Mouse (Mus musculus) limb, embryonic 12.5 days (tissue): Measurements from ENCODE around the gene Phpt1. TPM values are rescaled to one million over a fixed set of nuclear protein-coding genes. Genes with fewer than 3 reads are reported as not detected.

Experiments
- ATAC-seq: fragments of 200-750 bp; cut with Nextera tagmentation; 2 replicates; pipeline ENCODE4 v1.8.0; 2017; ENCODE audit warnings: low read depth, moderate TSS enrichment; ENCODE audit not compliant: insufficient number of reproducible peaks, insufficient read depth, low FRiP score, low TSS enrichment
- H3K27ac ChIP-seq: fragments of 300-500 bp; sonication (generic); 2 replicates; pipeline ENCODE4 v1.5.1; 2016; ENCODE audit warnings: mild to moderate bottlenecking, moderate library complexity
- H3K27me3 ChIP-seq: fragments of 300-500 bp; sonication (generic); 2 replicates; pipeline ENCODE4 v1.6.1; 2016; ENCODE audit warnings: mild to moderate bottlenecking, moderate library complexity
- H3K36me3 ChIP-seq: fragments of 300-500 bp; sonication (generic); 2 replicates; pipeline ENCODE4 v1.6.1; 2016; ENCODE audit warnings: mild to moderate bottlenecking, moderate library complexity
- H3K4me1 ChIP-seq: fragments of 300-500 bp; sonication (generic); replicated peaks from 2 replicates; pipeline ENCODE4 v1.6.1; 2016
- H3K4me2 ChIP-seq: fragments of 300-500 bp; sonication (generic); 2 replicates; pipeline ENCODE4 v1.6.1; 2016; ENCODE audit warnings: mild to moderate bottlenecking, moderate library complexity
- H3K4me3 ChIP-seq: fragments of 300-500 bp; sonication (generic); replicated peaks from 2 replicates; pipeline ENCODE4 v1.5.1; 2016; ENCODE audit warnings: mild to moderate bottlenecking
- H3K9ac ChIP-seq: fragments of 300-500 bp; sonication (generic); replicated peaks from 2 replicates; pipeline ENCODE4 v1.6.1; 2016; ENCODE audit warnings: mild to moderate bottlenecking, moderate library complexity
- H3K9me3 ChIP-seq: fragments of 300-500 bp; sonication (generic); 2 replicates; pipeline ENCODE4 v1.6.1; 2016; ENCODE audit warnings: mild to moderate bottlenecking, moderate library complexity
- WGBS: fragments of 180-500 bp; shearing (Covaris S2); methylation state at CpG from one replicate; pipeline ENCODE4 v1.1.7; 2016; 5-methylcytosine and 5-hydroxymethylcytosine counted together
- polyA plus RNA-seq: library from polyadenylated mRNA; unstranded; fragments of >200 nt; fragmentation: Nextera tagmentation; extraction: Ambion mirVana; gene quantifications from 2 replicates; pipeline ENCODE4 v1.2.1, GENCODE M21; 2016

Phpt1 gene
- polyA plus RNA-seq, 1 experiment from 2014 or later: 183 TPM

DNA sequence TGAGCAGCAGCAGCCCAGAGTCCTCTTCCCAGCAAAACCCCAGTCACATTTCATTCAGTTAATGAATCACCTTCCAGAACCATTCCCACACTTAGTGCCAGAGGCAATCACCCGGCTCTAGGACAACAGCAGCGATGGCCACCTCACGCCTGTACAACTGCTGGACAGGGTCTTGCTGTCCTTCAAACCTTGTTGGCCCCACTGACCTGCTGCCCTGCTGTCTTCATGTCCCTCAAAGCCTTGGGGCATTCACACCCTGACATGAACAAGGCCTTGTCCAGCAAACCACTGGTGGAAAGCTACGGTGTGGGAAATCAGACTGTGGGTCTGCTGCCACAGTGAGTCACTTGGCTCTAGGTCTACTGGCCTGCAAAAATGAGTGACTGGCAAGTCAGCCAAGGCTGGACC, 34.5 kb downstream of the Phpt1 start:
- Histone ChIP-seq H3K27me3 (no peaks in the 10 kb centered on the region), H3K27ac (no peak overlapping the region), H3K9me3 (no peaks in the 10 kb centered on the region), H3K4me3 (no peak overlapping the region), H3K4me1 (peaks cover 16% of the 10 kb centered on the region), H3K9ac (no peak overlapping the region), H3K36me3 (peaks cover 44% of the 10 kb centered on the region), H3K4me2 (no peak overlapping the region)
- 95% methylated on average over 4 of the region's 4 CpGs for WGBS
- no peak for ATAC-seq

- Histone ChIP-seq H3K4me2 (no peak overlapping the region), H3K36me3 (peaks cover 69% of the 10 kb centered on the region), H3K4me3 (no peak overlapping the region), H3K4me1 (peaks cover under 1% of the 10 kb centered on the region), H3K27ac (no peak overlapping the region), H3K9ac (no peak overlapping the region), H3K27me3 (no peaks in the 10 kb centered on the region), H3K9me3 (no peaks in the 10 kb centered on the region)
- 90% methylated on average over 8 of the region's 8 CpGs for WGBS
- ATAC-seq: no peak
These were observed 38.5 kb downstream of the Phpt1 start for GRCm38 (mm10) chr2:25536531-25536930.

- Histone ChIP-seq H3K4me2 (no peak overlapping the region), H3K4me3 (no peak overlapping the region), H3K9ac (no peak overlapping the region), H3K27me3 (no peaks in the 10 kb centered on the region), H3K36me3 (peaks cover 84% of the 10 kb centered on the region), H3K4me1 (no peaks in the 10 kb centered on the region), H3K27ac (no peak overlapping the region), H3K9me3 (no peaks in the 10 kb centered on the region)
- 93% methylated on average over 2 of the region's 2 CpGs for WGBS
- no peak for ATAC-seq
These were observed 40.2 kb downstream of the Phpt1 start for GRCm38 (mm10) chr2:25534866-25535182.

DNA sequence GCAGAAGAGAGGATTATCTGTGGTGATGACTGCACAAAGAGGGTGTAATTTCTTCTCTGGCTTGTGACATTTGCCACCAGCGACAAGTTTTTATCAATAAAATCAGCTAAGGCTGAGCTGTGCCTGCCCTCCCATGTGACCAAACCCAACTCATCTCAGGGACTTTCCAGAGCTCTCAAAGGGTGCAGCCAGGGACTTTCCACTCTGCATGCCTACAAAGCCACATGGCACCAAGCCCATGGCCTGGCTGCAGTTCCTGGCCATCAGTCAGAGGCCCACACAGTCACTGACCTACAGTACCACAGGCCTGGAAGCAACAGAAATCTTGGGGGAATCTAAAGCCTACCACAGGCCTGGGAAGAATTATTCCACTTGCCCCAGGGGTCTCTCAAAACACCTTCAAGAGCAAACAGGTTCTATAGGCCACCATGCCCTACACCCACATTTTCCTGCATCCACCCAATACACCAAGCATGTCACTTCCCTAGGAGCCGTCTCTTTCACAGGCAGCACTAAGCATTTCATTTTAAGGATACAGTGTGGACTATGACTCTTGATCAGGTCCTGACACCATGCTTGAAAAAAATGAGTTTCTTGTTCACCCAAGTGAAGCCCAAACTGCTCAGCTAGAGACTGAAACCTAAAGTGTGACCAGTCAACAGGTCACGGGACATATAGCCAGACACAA, 40.7 kb downstream of the Phpt1 start:
- H3K4me1 ChIP-seq: no peaks in the 10 kb centered on the region
- H3K4me2 ChIP-seq: no peak overlapping the region
- H3K36me3 ChIP-seq: peaks cover 84% of the 10 kb centered on the region
- no peaks in the 10 kb centered on the region for H3K9me3 ChIP-seq
- no peaks in the 10 kb centered on the region for H3K27me3 ChIP-seq
- no peak overlapping the region for H3K27ac ChIP-seq
- no peak overlapping the region for H3K9ac ChIP-seq
- WGBS: 92% methylated on average over 3 of the region's 3 CpGs
- no peak overlapping the region for H3K4me3 ChIP-seq
- ATAC-seq: no peak

DNA sequence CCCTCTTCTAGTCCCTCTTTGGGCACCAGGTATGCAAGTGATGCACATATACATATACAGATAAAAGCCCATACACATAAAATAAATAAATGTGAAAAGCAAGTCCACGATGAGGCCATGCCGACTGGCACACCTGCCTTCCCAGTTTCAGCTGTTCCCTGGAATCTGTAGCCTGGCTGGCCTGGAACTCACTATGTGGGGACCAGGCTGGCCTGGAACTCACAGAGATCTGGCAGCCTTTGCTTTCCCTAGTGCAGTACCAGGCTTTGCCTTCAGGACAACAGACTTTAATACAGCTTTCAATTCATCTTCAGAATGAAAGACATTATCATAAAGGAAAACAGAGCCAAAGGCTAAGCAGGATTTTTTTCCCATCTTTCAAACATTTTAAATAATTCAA, 41.3 kb downstream of the Phpt1 start:
- no peak for ATAC-seq
- Histone ChIP-seq H3K9ac (no peak overlapping the region), H3K9me3 (no peaks in the 10 kb centered on the region)

DNA sequence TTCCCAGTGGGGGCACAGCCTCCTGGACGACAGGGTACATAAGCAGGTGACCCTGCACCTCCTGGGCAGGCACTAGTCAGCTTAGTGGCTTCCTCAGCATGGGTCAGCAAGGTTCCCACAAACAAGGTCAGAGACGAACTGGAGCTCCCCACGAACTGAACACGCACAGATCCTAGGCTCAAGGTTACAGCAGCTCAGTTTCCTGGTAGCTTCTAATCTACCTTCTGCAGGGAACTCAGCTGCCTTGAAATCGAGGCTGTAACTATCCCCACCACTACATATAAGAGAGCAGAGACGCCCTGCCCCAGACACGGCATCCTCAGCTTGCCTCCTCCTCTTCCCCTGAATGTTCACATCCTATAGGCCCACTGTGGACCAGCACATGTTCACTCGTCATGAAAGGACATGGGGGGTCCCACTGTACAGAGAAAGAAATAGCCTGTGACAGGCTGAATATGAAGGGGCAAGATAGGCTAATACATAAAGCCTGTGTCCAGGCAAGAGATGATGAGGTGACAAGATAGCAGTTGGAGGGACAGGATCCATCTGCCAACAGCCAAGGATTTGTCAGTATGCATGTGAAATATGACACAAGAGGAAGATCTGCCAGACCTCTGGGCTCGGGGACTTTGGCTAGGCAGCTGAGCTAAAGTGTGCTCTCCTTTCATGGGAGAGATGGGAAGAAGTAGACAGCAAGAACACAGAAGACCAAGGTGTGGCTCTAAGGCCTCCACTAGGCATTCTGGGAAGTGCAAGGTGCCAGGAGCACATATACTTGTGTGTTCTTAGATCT, 48.3 kb downstream of the Phpt1 start:
- no peak overlapping the region for H3K9ac ChIP-seq
- no peaks in the 10 kb centered on the region for H3K9me3 ChIP-seq
- no peak overlapping the region for H3K4me2 ChIP-seq
- H3K4me1 ChIP-seq: no peaks in the 10 kb centered on the region
- no peak for ATAC-seq
- H3K27ac ChIP-seq: no peak overlapping the region
- peaks cover 98% of the 10 kb centered on the region for H3K36me3 ChIP-seq
- H3K27me3 ChIP-seq: no peaks in the 10 kb centered on the region
- WGBS: 87% methylated on average over 9 of the region's 9 CpGs
- no peak overlapping the region for H3K4me3 ChIP-seq

More for the DNA sequence above, 41.3 kb downstream of the Phpt1 start:
- no peaks in the 10 kb centered on the region for H3K4me1 ChIP-seq
- H3K27me3 ChIP-seq: no peaks in the 10 kb centered on the region
- no peak overlapping the region for H3K4me2 ChIP-seq
- H3K4me3 ChIP-seq: no peak overlapping the region
- no peak overlapping the region for H3K27ac ChIP-seq
- 94% methylated on average over 2 of the region's 2 CpGs for WGBS
- peaks cover 88% of the 10 kb centered on the region for H3K36me3 ChIP-seq

Other genes with a start within 250 kb of the Phpt1 start
- 57.2 and 58.9 TPM in 2 replicates for gene Man1b1, start 242.9 kb downstream of the Phpt1 start, polyA plus RNA-seq
- gene Dpp7, start 218.9 kb downstream of the Phpt1 start, polyA plus RNA-seq: 19.7 and 21.8 TPM in 2 replicates
- 7.2 and 7.8 TPM in 2 replicates for gene Uap1l1, start 209.5 kb downstream of the Phpt1 start, polyA plus RNA-seq
- gene Sapcd2, start 202.9 kb downstream of the Phpt1 start, polyA plus RNA-seq: 63.4 and 69.0 TPM in 2 replicates
- gene Entpd2, start 179.3 kb downstream of the Phpt1 start, polyA plus RNA-seq: 0.15 and 0.31 TPM in 2 replicates
- 10.9 and 12.6 TPM in 2 replicates for gene Npdc1, start 175.9 kb downstream of the Phpt1 start, polyA plus RNA-seq
- not detected in 2 replicates for gene Fut7, start 152.0 kb downstream of the Phpt1 start, polyA plus RNA-seq
- gene Abca2, start 146.5 kb downstream of the Phpt1 start, polyA plus RNA-seq: 3.5 and 5.3 TPM in 2 replicates
- gene Clic3, start 118.4 kb downstream of the Phpt1 start, polyA plus RNA-seq: 0.68 and 1.0 TPM in 2 replicates
- gene Paxx, start 114.1 kb downstream of the Phpt1 start, polyA plus RNA-seq: 23.2 and 23.6 TPM in 2 replicates
- 0.35 and 0.50 TPM in 2 replicates for gene Ptgds, start 105.2 kb downstream of the Phpt1 start, polyA plus RNA-seq
- gene Lcn12, start 81.3 kb downstream of the Phpt1 start, polyA plus RNA-seq: not detected in 2 replicates
- gene Fbxw5, start 74.5 kb downstream of the Phpt1 start, polyA plus RNA-seq: 68.4 and 76.8 TPM in 2 replicates
- 4.0 and 6.1 TPM in 2 replicates for gene C8g, start 73.5 kb downstream of the Phpt1 start, polyA plus RNA-seq
- 36.9 and 39.2 TPM in 2 replicates for gene Traf2, start 28.3 kb downstream of the Phpt1 start, polyA plus RNA-seq
- 320 and 329 TPM in 2 replicates for gene Edf1, start 17.4 kb downstream of the Phpt1 start, polyA plus RNA-seq
- 2.3 and 3.0 TPM in 2 replicates for gene Mamdc4, start 379 bp downstream of the Phpt1 start, polyA plus RNA-seq
- gene Ajm1, start 6.5 kb upstream of the Phpt1 start, polyA plus RNA-seq: 0.08 and 0.23 TPM in 2 replicates
- gene Rabl6, start 33.3 kb upstream of the Phpt1 start, polyA plus RNA-seq: 81.3 and 83.0 TPM in 2 replicates
- 0.18 and 0.27 TPM in 2 replicates for gene Ccdc183, start 42.5 kb upstream of the Phpt1 start, polyA plus RNA-seq
- 21.9 and 22.6 TPM in 2 replicates for gene Tmem141, start 46.8 kb upstream of the Phpt1 start, polyA plus RNA-seq
- 0.40 and 0.68 TPM in 2 replicates for gene Fcna, start 52.8 kb upstream of the Phpt1 start, polyA plus RNA-seq
- 0.36 TPM in 1 of 2 replicates, not detected in the other for gene Lcn8, start 77.9 kb upstream of the Phpt1 start, polyA plus RNA-seq
- not detected in 2 replicates for gene Lcn5, start 82.7 kb upstream of the Phpt1 start, polyA plus RNA-seq
- gene Lcn6, start 101.6 kb upstream of the Phpt1 start, polyA plus RNA-seq: not detected in 2 replicates
- not detected in 2 replicates for gene Lcn10, start 107.5 kb upstream of the Phpt1 start, polyA plus RNA-seq
- gene Obp2a, start 124.8 kb upstream of the Phpt1 start, polyA plus RNA-seq: not detected in 2 replicates
- 91.2 and 91.3 TPM in 2 replicates for gene Bmyc, start 131.5 kb upstream of the Phpt1 start, polyA plus RNA-seq
- not detected in 2 replicates for gene Obp2b, start 161.8 kb upstream of the Phpt1 start, polyA plus RNA-seq
- not detected in 2 replicates for gene Lcn3, start 190.3 kb upstream of the Phpt1 start, polyA plus RNA-seq
- gene Lcn11, start 201.8 kb upstream of the Phpt1 start, polyA plus RNA-seq: not detected in 2 replicates
- not detected in 2 replicates for gene Gm13539, start 207.0 kb upstream of the Phpt1 start, polyA plus RNA-seq
- gene Glt6d1, start 240.6 kb upstream of the Phpt1 start, polyA plus RNA-seq: not detected in 2 replicates
- gene Lcn9, start 247.9 kb upstream of the Phpt1 start, polyA plus RNA-seq: not detected in 2 replicates